Mouse (Mus musculus) lung, postnatal 0 days (tissue): Measurements from ENCODE around the gene Sfxn3.

ENCODE experiments used
- CTCF ChIP-seq: IDR thresholded peaks from 2 replicates; pipeline ENCODE4 v1.5.1; 2016; ENCODE audit warnings: antibody characterized with exemption, mild to moderate bottlenecking
- EP300 ChIP-seq: IDR thresholded peaks from 2 replicates; pipeline ENCODE4 v1.6.1; 2016; ENCODE audit warnings: antibody characterized with exemption, mild to moderate bottlenecking, control low read depth

GRCm38 (mm10) chr19:45005444-45005843 lies 41.9 kb upstream of the Sfxn3 start, which contains the start of gene Twnk:
- TF ChIP-seq EP300 = no peak
- TF ChIP-seq CTCF = no peak
